Mouse (Mus musculus): ENCODE measurements around the gene Egf. TPM values are rescaled to one million over a fixed set of nuclear protein-coding genes. Genes with fewer than 3 reads are reported as not detected.

The Egf gene
- polyA plus RNA-seq, 2 experiments = 0.25 to 0.77 TPM

DNA sequence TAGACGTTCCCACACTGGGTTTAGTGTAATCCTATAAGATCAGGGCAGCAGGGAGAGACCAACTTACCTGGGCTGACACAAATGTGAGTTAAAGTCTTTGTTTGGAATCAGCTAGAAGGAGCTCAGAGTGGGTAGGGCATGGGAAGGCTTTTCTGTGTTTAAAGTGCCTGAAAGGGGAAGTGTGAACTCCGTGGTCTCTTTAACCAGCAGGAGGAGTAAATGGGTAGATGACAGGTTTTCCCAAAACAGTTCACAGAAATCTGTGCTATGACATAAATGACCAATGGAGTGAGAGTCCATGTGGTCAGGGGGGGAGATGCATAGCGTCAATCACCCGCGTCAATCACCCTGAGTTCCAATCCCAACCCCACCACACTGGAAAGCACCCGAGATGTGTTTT lies 23.5 kb downstream of the Egf start:
- Histone ChIP-seq H3K4me3 (ENCODE audit: insufficient read depth in 1 of 2, low read depth in 2 of 2, low read length in 2 of 2) (no peak overlapping the region), H3K4me1 (replicated peaks; ENCODE audit: control insufficient read depth in 2 of 2, insufficient read depth in 2 of 2, low read length in 1 of 2) (no peaks in the 10 kb centered on the region), H3K9me3 (ENCODE audit: control insufficient read depth, low read length) (no peaks in the 10 kb centered on the region), H3K27me3 (ENCODE audit: control insufficient read depth, insufficient read depth, low read length) (no peaks in the 10 kb centered on the region), H3K9ac (replicated peaks) (no peak overlapping the region), H3K36me3 (replicated peaks; ENCODE audit: control insufficient read depth, insufficient read depth, low read depth) (no peaks in the 10 kb centered on the region), H3K27ac (no peak overlapping the region), H3K4me2 (ENCODE audit: low read depth) (no peak overlapping the region)
- WGBS (ENCODE audit: insufficient replicate concordance) = 57% methylated on average over 6 of the region's 6 CpGs
- DNase-seq (ENCODE audit: low read depth in 3 of 3, low spot score in 3 of 3) (no peak), ATAC-seq (ENCODE audit: insufficient read depth) (no peak)
- TF ChIP-seq CTCF (IDR thresholded peaks at IDR 0.05; ENCODE audit: low read depth) (no peak), EP300 (IDR thresholded peaks at IDR 0.05; ENCODE audit: low read depth) (no peak)

- Histone ChIP-seq H3K36me3 (replicated peaks; ENCODE audit: control insufficient read depth, insufficient read depth, low read depth) (no peaks in the 10 kb centered on the region), H3K9ac (replicated peaks) (no peak overlapping the region), H3K9me3 (ENCODE audit: control insufficient read depth, low read length) (no peaks in the 10 kb centered on the region), H3K4me3 (ENCODE audit: insufficient read depth in 1 of 2, low read depth in 2 of 2, low read length in 2 of 2) (no peak overlapping the region), H3K27ac (no peak overlapping the region), H3K4me2 (ENCODE audit: low read depth) (no peak overlapping the region), H3K4me1 (replicated peaks; ENCODE audit: control insufficient read depth in 2 of 2, insufficient read depth in 2 of 2, low read length in 1 of 2) (peaks cover 2% of the 10 kb centered on the region in 2 experiments; a peak in 2 of 4 replicates), H3K27me3 (ENCODE audit: control insufficient read depth, insufficient read depth, low read length) (no peaks in the 10 kb centered on the region)
- WGBS (ENCODE audit: insufficient replicate concordance) = 18% methylated on average over 8 of the region's 8 CpGs
- no peak for TF ChIP-seq EP300 (IDR thresholded peaks at IDR 0.05; ENCODE audit: low read depth)
- peak; percentile 65 for TF ChIP-seq CTCF (IDR thresholded peaks at IDR 0.05; ENCODE audit: low read depth)
- no peak for ATAC-seq (ENCODE audit: insufficient read depth)
- no peak for DNase-seq (ENCODE audit: low read depth in 3 of 3, low spot score in 3 of 3)
These were observed 24.7 kb downstream of the Egf start for GRCm38 (mm10) chr3:129730426-129730825.

GRCm38 (mm10) chr3:129729916-129730315 lies 25.2 kb downstream of the Egf start:
- no peak overlapping the region for H3K27ac ChIP-seq
- TF ChIP-seq CTCF (IDR thresholded peaks at IDR 0.05; ENCODE audit: low read depth) = no peak
- TF ChIP-seq EP300 (IDR thresholded peaks at IDR 0.05; ENCODE audit: low read depth) = no peak
- no peaks in the 10 kb centered on the region for H3K27me3 ChIP-seq (ENCODE audit: control insufficient read depth, insufficient read depth, low read length)
- H3K4me3 ChIP-seq (ENCODE audit: insufficient read depth in 1 of 2, low read depth in 2 of 2, low read length in 2 of 2) = no peak overlapping the region
- H3K9me3 ChIP-seq (ENCODE audit: control insufficient read depth, low read length) = no peaks in the 10 kb centered on the region
- H3K9ac ChIP-seq (replicated peaks) = no peak overlapping the region
- H3K4me2 ChIP-seq (ENCODE audit: low read depth) = no peak overlapping the region
- WGBS (ENCODE audit: insufficient replicate concordance) = 44% methylated on average over 5 of the region's 5 CpGs
- H3K36me3 ChIP-seq (replicated peaks; ENCODE audit: control insufficient read depth, insufficient read depth, low read depth) = no peaks in the 10 kb centered on the region
- DNase-seq (ENCODE audit: low read depth in 3 of 3, low spot score in 3 of 3) (no peak), ATAC-seq (ENCODE audit: insufficient read depth) (no peak)
- H3K4me1 ChIP-seq (replicated peaks; ENCODE audit: control insufficient read depth in 2 of 2, insufficient read depth in 2 of 2, low read length in 1 of 2) = peaks cover 2% of the 10 kb centered on the region in 2 experiments; a peak in 2 of 4 replicates

- Histone ChIP-seq H3K4me3 (ENCODE audit: insufficient read depth in 1 of 2, low read depth in 2 of 2, low read length in 2 of 2) (peak overlapping the region in 1 of 2 experiments; percentile 71; a peak in 1 of 4 replicates), H3K27ac (no peak overlapping the region), H3K9me3 (ENCODE audit: control insufficient read depth, low read length) (no peaks in the 10 kb centered on the region), H3K9ac (replicated peaks) (no peak overlapping the region), H3K4me1 (replicated peaks; ENCODE audit: control insufficient read depth in 2 of 2, insufficient read depth in 2 of 2, low read length in 1 of 2) (peaks cover 2 to 9% of the 10 kb centered on the region in 2 experiments; a peak in 3 of 4 replicates), H3K4me2 (ENCODE audit: low read depth) (peak overlapping the region; percentile 74), H3K27me3 (ENCODE audit: control insufficient read depth, insufficient read depth, low read length) (no peaks in the 10 kb centered on the region), H3K36me3 (replicated peaks; ENCODE audit: control insufficient read depth, insufficient read depth, low read depth) (no peaks in the 10 kb centered on the region)
- ATAC-seq (ENCODE audit: insufficient read depth) (no peak), DNase-seq (ENCODE audit: low read depth in 3 of 3, low spot score in 3 of 3) (no peak)
- 74% methylated on average over 5 of the region's 5 CpGs for WGBS (ENCODE audit: insufficient replicate concordance)
- TF ChIP-seq CTCF (IDR thresholded peaks at IDR 0.05; ENCODE audit: low read depth) (no peak), EP300 (IDR thresholded peaks at IDR 0.05; ENCODE audit: low read depth) (no peak)
These were observed 29.5 kb downstream of the Egf start for GRCm38 (mm10) chr3:129725592-129725991.

DNA sequence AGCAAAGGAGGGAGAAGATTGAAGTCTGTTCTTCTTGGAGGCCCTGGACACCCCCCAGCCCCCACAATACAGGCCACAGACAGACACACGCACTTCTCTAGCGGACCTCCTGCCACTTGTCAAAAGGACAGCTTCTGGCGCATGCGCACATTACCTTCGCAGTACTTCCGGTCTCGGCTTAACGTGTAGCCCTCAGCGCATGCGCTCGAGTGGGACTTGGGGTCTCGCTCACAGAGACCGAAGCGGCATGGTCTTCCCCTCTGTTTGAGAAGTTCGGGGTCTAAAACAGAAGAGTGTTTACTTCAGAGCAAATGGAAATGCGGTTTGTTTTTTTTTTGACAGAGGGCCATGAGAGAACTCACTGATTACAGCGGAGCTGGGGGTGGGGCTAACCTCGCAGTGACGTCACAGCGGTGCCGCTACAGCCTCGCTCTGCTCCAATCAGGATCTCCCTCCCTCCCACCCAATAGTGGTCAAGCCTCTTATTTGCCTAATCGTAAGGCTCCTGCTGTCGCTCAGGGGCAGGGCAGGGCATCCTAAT lies 30.1 kb downstream of the Egf start:
- 2% methylated on average over 24 of the region's 24 CpGs for WGBS (ENCODE audit: insufficient replicate concordance)
- H3K27ac ChIP-seq = no peak overlapping the region

More for the DNA sequence above, 30.1 kb downstream of the Egf start:
- H3K9me3 ChIP-seq (ENCODE audit: control insufficient read depth, low read length) = no peaks in the 10 kb centered on the region
- H3K4me2 ChIP-seq (ENCODE audit: low read depth) = peak overlapping the region; percentile 74
- no peaks in the 10 kb centered on the region for H3K27me3 ChIP-seq (ENCODE audit: control insufficient read depth, insufficient read depth, low read length)
- no peaks in the 10 kb centered on the region for H3K36me3 ChIP-seq (replicated peaks; ENCODE audit: control insufficient read depth, insufficient read depth, low read depth)
- ATAC-seq (ENCODE audit: insufficient read depth) (peak; percentile 98), DNase-seq (ENCODE audit: low read depth in 3 of 3, low spot score in 3 of 3) (peak; percentile 87 to 93 (median 91))
- TF ChIP-seq CTCF (IDR thresholded peaks at IDR 0.05; ENCODE audit: low read depth) = 0 out of 2 replicates have a peak, but pooled peaks have one; percentile 9
- TF ChIP-seq EP300 (IDR thresholded peaks at IDR 0.05; ENCODE audit: low read depth) = no peak
- peaks cover 2 to 9% of the 10 kb centered on the region in 2 experiments; a peak in 3 of 4 replicates for H3K4me1 ChIP-seq (replicated peaks; ENCODE audit: control insufficient read depth in 2 of 2, insufficient read depth in 2 of 2, low read length in 1 of 2)
- peak overlapping the region; percentile 71 to 99 for H3K4me3 ChIP-seq (ENCODE audit: insufficient read depth in 1 of 2, low read depth in 2 of 2, low read length in 2 of 2)
- peak overlapping the region; percentile 58 for H3K9ac ChIP-seq (replicated peaks)
